8 mouse cellular contexts compared by ENCODE assay signal in genomic region chr10:121625407-121626185, GRCm38 (mm10). TPM values are rescaled to one million over a fixed set of nuclear protein-coding genes. Genes with fewer than 3 reads are reported as not detected.
DNase-seq lines count a peak whose midpoint lies in the region; ATAC-seq lines count a peak whose summit lies in the region.

No protein-coding gene starts in this region.

- peaks cover 10% of the 10 kb centered on the region; the same call in 1 of the 2 replicates for H3K4me1 ChIP-seq in embryonic facial prominence, embryonic 12.5 days
- H3K4me1 ChIP-seq in intestine, embryonic 16.5 days (ENCODE audit: control insufficient read depth, insufficient read depth, low read length): peaks cover 9% of the 10 kb centered on the region
- H3K4me1 ChIP-seq in midbrain, embryonic 15.5 days: peaks cover 15% of the 10 kb centered on the region

- WGBS in embryonic facial prominence, embryonic 12.5 days: under 1% methylated on average over 41 of the region's 41 CpGs
- WGBS in intestine, embryonic 16.5 days: under 1% methylated on average over 41 of the region's 41 CpGs
- WGBS in midbrain, embryonic 15.5 days: under 1% methylated on average over 41 of the region's 41 CpGs

- H3K4me3 ChIP-seq in embryonic facial prominence, embryonic 12.5 days: peak overlapping the region; percentile 85
- H3K4me3 ChIP-seq in intestine, embryonic 16.5 days (ENCODE audit: low read length): peak overlapping the region; percentile 89
- peak overlapping the region; percentile 78 for H3K4me3 ChIP-seq in midbrain, embryonic 15.5 days

- peak; percentile 53 for DNase-seq in embryo, embryonic 10.5 days (ENCODE audit: low spot score)
- DNase-seq in embryo, embryonic 9.5 days (ENCODE audit: extremely low spot score): no peak
- DNase-seq in 3T3-L1 (ENCODE audit: low read depth, low spot score): peak; percentile 61
- no peak for DNase-seq in thymus, postnatal 36 days
- no peak for DNase-seq in frontal cortex, postnatal 10 days (ENCODE audit: low spot score in 2 of 2)

- H3K27me3 ChIP-seq in embryonic facial prominence, embryonic 12.5 days: no peaks in the 10 kb centered on the region
- no peaks in the 10 kb centered on the region for H3K27me3 ChIP-seq in intestine, embryonic 16.5 days (replicated peaks; ENCODE audit: control insufficient read depth, insufficient read depth, low read length)
- no peaks in the 10 kb centered on the region; the same call in 1 of the 2 replicates for H3K27me3 ChIP-seq in midbrain, embryonic 15.5 days (replicated peaks)

- no peaks in the 10 kb centered on the region for H3K9me3 ChIP-seq in embryonic facial prominence, embryonic 12.5 days
- H3K9me3 ChIP-seq in intestine, embryonic 16.5 days (ENCODE audit: control insufficient read depth, low read length): no peaks in the 10 kb centered on the region
- no peaks in the 10 kb centered on the region for H3K9me3 ChIP-seq in midbrain, embryonic 15.5 days

- peaks cover 18% of the 10 kb centered on the region for H3K36me3 ChIP-seq in embryonic facial prominence, embryonic 12.5 days
- H3K36me3 ChIP-seq in intestine, embryonic 16.5 days (ENCODE audit: control insufficient read depth, insufficient read depth, low read length): peaks cover 2% of the 10 kb centered on the region; the same call in 1 of the 2 replicates
- H3K36me3 ChIP-seq in midbrain, embryonic 15.5 days (replicated peaks): peaks cover 3% of the 10 kb centered on the region; the same call in 1 of the 2 replicates

- peak; percentile 60 for ATAC-seq in embryonic facial prominence, embryonic 12.5 days (ENCODE audit: insufficient number of reproducible peaks, insufficient read depth, low FRiP score, low TSS enrichment)
- ATAC-seq in intestine, embryonic 16.5 days: peak; percentile 64
- ATAC-seq in midbrain, embryonic 15.5 days (replicated peaks): no peak

- peak overlapping the region; percentile 72 for H3K4me2 ChIP-seq in embryonic facial prominence, embryonic 12.5 days (replicated peaks)
- H3K4me2 ChIP-seq in intestine, embryonic 16.5 days (ENCODE audit: low read depth, low read length): peak overlapping the region; percentile 54
- peak overlapping the region; percentile 59 for H3K4me2 ChIP-seq in midbrain, embryonic 15.5 days

- H3K9ac ChIP-seq in embryonic facial prominence, embryonic 12.5 days: peak overlapping the region; percentile 86
- peak overlapping the region; percentile 92 for H3K9ac ChIP-seq in intestine, embryonic 16.5 days (ENCODE audit: low read depth, low read length)
- peak overlapping the region; percentile 84 for H3K9ac ChIP-seq in midbrain, embryonic 15.5 days

- peak overlapping the region; percentile 96 for H3K27ac ChIP-seq in embryonic facial prominence, embryonic 12.5 days
- H3K27ac ChIP-seq in intestine, embryonic 16.5 days (ENCODE audit: low read length): peak overlapping the region; percentile 94
- peak overlapping the region; percentile 93 for H3K27ac ChIP-seq in midbrain, embryonic 15.5 days

RNA-seq across cellular contexts. Expression of gene Xpot, which starts 0.5 kb away (rescaled TPM):
- polyA plus RNA-seq in embryonic facial prominence, embryonic 12.5 days (2016; fragmentation: Nextera tagmentation; extraction: Ambion mirVana): 49.6 and 59.5 TPM in 2 replicates
- polyA plus RNA-seq in intestine, embryonic 16.5 days (2015; fragmentation: Nextera tagmentation; extraction: Ambion mirVana): 36.3 and 36.6 TPM in 2 replicates
- polyA plus RNA-seq in midbrain, embryonic 15.5 days (2015; fragmentation: Nextera tagmentation; extraction: Ambion mirVana): 30.3 and 30.5 TPM in 2 replicates

RNA-seq across cellular contexts. Expression of gene D930020B18Rik, which starts 15.8 kb away (rescaled TPM):
- polyA plus RNA-seq in embryonic facial prominence, embryonic 12.5 days (2016; fragmentation: Nextera tagmentation; extraction: Ambion mirVana): 1.4 and 1.6 TPM in 2 replicates
- polyA plus RNA-seq in intestine, embryonic 16.5 days (2015; fragmentation: Nextera tagmentation; extraction: Ambion mirVana): 0.28 and 0.36 TPM in 2 replicates
- 0.26 and 0.35 TPM in 2 replicates for polyA plus RNA-seq in midbrain, embryonic 15.5 days (2015; fragmentation: Nextera tagmentation; extraction: Ambion mirVana)

RNA-seq across cellular contexts. Expression of gene Tbk1, which starts 39.0 kb away (rescaled TPM):
- 33.8 and 34.4 TPM in 2 replicates for polyA plus RNA-seq in embryonic facial prominence, embryonic 12.5 days (2016; fragmentation: Nextera tagmentation; extraction: Ambion mirVana)
- polyA plus RNA-seq in intestine, embryonic 16.5 days (2015; fragmentation: Nextera tagmentation; extraction: Ambion mirVana): 36.8 and 38.2 TPM in 2 replicates
- polyA plus RNA-seq in midbrain, embryonic 15.5 days (2015; fragmentation: Nextera tagmentation; extraction: Ambion mirVana): 30.7 and 33.7 TPM in 2 replicates

Comparison
In these comparisons a context has a peak if more than half of its experiments do, and no peak if none do; other contexts are left out.
1. DNase-seq: peak in embryo, embryonic 10.5 days (single experiment) and 3T3-L1 (single experiment); none in embryo, embryonic 9.5 days (single experiment), thymus, postnatal 36 days (0 of 2) and frontal cortex, postnatal 10 days (0 of 2).
2. Peak in every context shown above with its lines, with median percentiles within 50 percentile points of each other: H3K27ac ChIP-seq, H3K4me2 ChIP-seq, H3K4me3 ChIP-seq and H3K9ac ChIP-seq.